Comparison of ENCODE assay signal across 9 mouse cellular contexts in genomic region chr1:37350886-37351651, GRCm38 (mm10). TPM values are rescaled to one million over a fixed set of nuclear protein-coding genes. Genes with fewer than 3 reads are reported as not detected.
DNase-seq lines count a peak whose midpoint lies in the region; ATAC-seq and TF ChIP-seq lines count a peak whose summit lies in the region.
"Had no signal": no experiment of that assay in that cellular context is flagged by ENCODE, and none has a peak within 500 bp of the region (broad histone marks: within the 10 kb centered on the region; RNA-seq: fewer than 3 reads in every experiment).

No protein-coding gene starts in this region.

- H3K4me2 ChIP-seq in hindbrain, embryonic 15.5 days, result no peak overlapping the region
- H3K4me2 ChIP-seq in liver, embryonic 13.5 days, result no peak overlapping the region

- peaks cover 0 to 2% of the 10 kb centered on the region in 2 experiments; a peak in 1 of 4 replicates for H3K36me3 ChIP-seq in MEL (ENCODE audit: control insufficient read depth in 1 of 2, insufficient read depth in 2 of 2, low read length in 2 of 2)
- H3K36me3 ChIP-seq in hindbrain, embryonic 15.5 days, result no peaks in the 10 kb centered on the region
- H3K36me3 ChIP-seq in liver, embryonic 13.5 days, result no peaks in the 10 kb centered on the region

- no peak overlapping the region for H3K9ac ChIP-seq in MEL (ENCODE audit: control insufficient read depth, low read depth, low read length, poor library complexity, severe bottlenecking)
- no peak overlapping the region for H3K9ac ChIP-seq in hindbrain, embryonic 15.5 days
- H3K9ac ChIP-seq in liver, embryonic 13.5 days, result no peak overlapping the region
- H3K9ac ChIP-seq: liver, embryonic 14.5 days had no signal

- WGBS in hindbrain, embryonic 15.5 days, result 45% methylated on average over 7 of the region's 7 CpGs
- 39% methylated on average over 7 of the region's 7 CpGs for WGBS in liver, embryonic 13.5 days (ENCODE audit: insufficient replicate concordance)

- TF ChIP-seq CTCF in MEL (IDR thresholded peaks at IDR 0.05 in 2 of 3, conservative IDR thresholded peaks at IDR 0.05 in 1 of 3; ENCODE audit: control insufficient read depth in 1 of 3, insufficient read depth in 1 of 3, low read depth in 2 of 3, low read length in 3 of 3, poor library complexity in 1 of 3, severe bottlenecking in 1 of 3), result no peak

- TF ChIP-seq EP300 in MEL (IDR thresholded peaks at IDR 0.05; ENCODE audit: low read depth in 1 of 2, low read length in 2 of 2), result 0 out of 4 replicates have a peak, but pooled peaks of 1 of the 2 experiments have one; percentile 8

- H3K4me1 ChIP-seq in MEL (ENCODE audit: control insufficient read depth in 1 of 2, insufficient read depth in 2 of 2, low read length in 2 of 2), result peaks cover 0 to 5% of the 10 kb centered on the region in 2 experiments; a peak in 2 of 4 replicates
- peaks cover 12% of the 10 kb centered on the region; the same call in 1 of the 2 replicates for H3K4me1 ChIP-seq in hindbrain, embryonic 15.5 days (replicated peaks)
- peaks cover 17% of the 10 kb centered on the region; the same call in 1 of the 2 replicates for H3K4me1 ChIP-seq in liver, embryonic 13.5 days (replicated peaks)

- H3K79me2 ChIP-seq in MEL (ENCODE audit: control insufficient read depth, insufficient read depth, low read length, poor library complexity), result no peaks in the 10 kb centered on the region

- no peak overlapping the region for H3K4me3 ChIP-seq in MEL (ENCODE audit: control insufficient read depth in 1 of 2, insufficient read depth in 1 of 2, low read depth in 2 of 2, low read length in 2 of 2)
- no peak overlapping the region for H3K4me3 ChIP-seq in hindbrain, embryonic 15.5 days
- H3K4me3 ChIP-seq in liver, embryonic 13.5 days (replicated peaks), result no peak overlapping the region

- no peaks in the 10 kb centered on the region for H3K9me3 ChIP-seq in MEL (replicated peaks; ENCODE audit: insufficient read depth, low read length)
- H3K9me3 ChIP-seq in hindbrain, embryonic 15.5 days, result no peaks in the 10 kb centered on the region
- no peaks in the 10 kb centered on the region for H3K9me3 ChIP-seq in liver, embryonic 13.5 days (replicated peaks)

- no peaks in the 10 kb centered on the region for H3K27me3 ChIP-seq in MEL (ENCODE audit: control insufficient read depth in 1 of 2, insufficient read depth in 2 of 2, low read length in 2 of 2)
- H3K27me3 ChIP-seq in hindbrain, embryonic 15.5 days, result no peaks in the 10 kb centered on the region
- no peaks in the 10 kb centered on the region for H3K27me3 ChIP-seq in liver, embryonic 13.5 days

- TF ChIP-seq POLR2A in MEL (IDR thresholded peaks at IDR 0.05; ENCODE audit: control insufficient read depth in 1 of 2, insufficient read depth in 1 of 2, low read depth in 1 of 2, low read length in 2 of 2, poor library complexity in 1 of 2), result no peak

- TF ChIP-seq RAD21 in MEL (IDR thresholded peaks at IDR 0.05; ENCODE audit: low read depth, low read length), result no peak

- no peak for DNase-seq in frontal cortex, postnatal 10 days (ENCODE audit: low spot score in 2 of 2)
- peak; percentile 17 for DNase-seq in MEL (ENCODE audit: low read depth, low spot score)
- DNase-seq in liver, embryonic 13.5 days, result no peak
- no peak for DNase-seq in spleen, postnatal 10 days (ENCODE audit: low spot score in 2 of 2)
- no peak for DNase-seq in thymus, postnatal 36 days
- DNase-seq in thymus, postnatal 4 days, result no peak

- ATAC-seq in frontal cortex, adult (ENCODE audit: low TSS enrichment), result peak; percentile 75
- peak; percentile 72 for ATAC-seq in hindbrain, embryonic 15.5 days (ENCODE audit: low FRiP score, low read depth)
- peak; percentile 69 for ATAC-seq in liver, embryonic 13.5 days (ENCODE audit: low read depth)

- H3K27ac ChIP-seq in MEL (ENCODE audit: control insufficient read depth, low read depth, low read length), result no peak overlapping the region
- peak overlapping the region; percentile 15; the same call in 1 of the 2 replicates for H3K27ac ChIP-seq in hindbrain, embryonic 15.5 days (replicated peaks)
- no peak overlapping the region for H3K27ac ChIP-seq in liver, embryonic 13.5 days
- H3K27ac ChIP-seq: liver, embryonic 14.5 days had no signal

TF ChIP-seq in MEL, 35 proteins besides CTCF, POLR2A, EP300 and RAD21:
- TF ChIP-seq MAX (IDR thresholded peaks at IDR 0.05; ENCODE audit: low read length), result 0 out of 2 replicates have a peak, but pooled peaks have one; percentile 38
- no peak for TF ChIP-seq TCF12 (IDR thresholded peaks at IDR 0.05; ENCODE audit: low read depth, low read length)
- TF ChIP-seq KAT2A (conservative IDR thresholded peaks at IDR 0.05; ENCODE audit: low read depth, low read length), result no peak
- TF ChIP-seq MYC (IDR thresholded peaks at IDR 0.05; ENCODE audit: low read depth, low read length), result no peak
- TF ChIP-seq NRF1 (IDR thresholded peaks at IDR 0.05; ENCODE audit: insufficient read depth, low read depth, low read length, poor library complexity, severe bottlenecking), result no peak
- no peak for TF ChIP-seq POLR2AphosphoS5 (IDR thresholded peaks at IDR 0.05; ENCODE audit: borderline replicate concordance, low read depth, low read length)
- no peak for TF ChIP-seq HCFC1 (IDR thresholded peaks at IDR 0.05; ENCODE audit: low read depth, low read length)
- no peak for TF ChIP-seq ZMIZ1 (IDR thresholded peaks at IDR 0.05; ENCODE audit: low read depth, low read length)

RNA-seq across cellular contexts. Expression of gene Inpp4a, which starts 51.4 kb away (rescaled TPM):
- 1.6 and 2.4 TPM in 2 replicates for total RNA-seq in MEL (2012; rRNA removed)
- 1 to 10 TPM in 1 of 2 experiments, not detected in 1; 5.0 TPM for polyA plus RNA-seq in MEL (2012; ENCODE audit: insufficient read depth in 1 of 2, insufficient read length in 2 of 2, low read depth in 1 of 2, low replicate concordance in 2 of 2, missing spikeins in 1 of 2)
- polyA plus RNA-seq in hindbrain, embryonic 15.5 days (2015; fragmentation: Nextera tagmentation; extraction: Ambion mirVana), result 69.9 and 73.5 TPM in 2 replicates
- 3.0 and 3.1 TPM in 2 replicates for polyA plus RNA-seq in liver, embryonic 13.5 days (2015; fragmentation: Nextera tagmentation; extraction: Ambion mirVana)

Comparison
In these comparisons a context has a peak if more than half of its experiments do, and no peak if none do; other contexts are left out.
1. RNA of gene Inpp4a, which starts 51.4 kb away (polyA plus RNA-seq): 69.9 to 73.5 TPM in hindbrain, embryonic 15.5 days; 5.0 TPM in MEL and 3.0 to 3.1 TPM in liver, embryonic 13.5 days; every median in the first group is over 10 times any median in the second.
2. Peak in every context shown above with its lines, with median percentiles within 50 percentile points of each other: ATAC-seq.